Mouse (Mus musculus): ENCODE data around the gene Wwox. TPM values are rescaled to one million over a fixed set of nuclear protein-coding genes. Genes with fewer than 3 reads are reported as not detected.

Wwox gene
- total and polyA plus RNA-seq, 3 experiments: 7.8 to 11.5 (median 9.1) TPM

DNA sequence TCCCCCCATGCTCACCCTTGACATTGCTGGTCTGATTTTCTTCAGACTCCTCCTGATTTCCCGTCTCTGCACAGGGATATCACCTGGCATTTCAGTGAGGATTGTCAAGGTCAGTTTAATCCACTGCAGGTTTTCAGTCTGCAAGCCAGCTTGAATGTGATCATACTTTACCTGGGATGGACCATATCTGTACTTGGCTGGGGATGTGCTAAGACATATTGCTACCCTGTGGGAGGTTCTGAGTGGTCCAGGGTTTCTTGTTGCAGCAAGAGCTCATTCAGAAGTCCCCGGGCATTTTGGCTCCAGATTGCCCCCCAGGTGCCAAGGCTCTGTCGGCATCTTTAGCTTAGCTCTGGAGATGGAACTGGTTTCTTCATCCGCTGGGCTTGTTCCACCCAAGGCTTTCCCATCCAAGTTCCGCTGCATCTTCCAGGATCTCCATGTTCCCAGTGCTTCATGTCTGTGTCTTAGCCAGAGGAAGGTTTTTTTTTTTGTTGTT is 52.3 kb downstream of the Wwox start:
- Histone ChIP-seq H3K27me3 (replicated peaks) (no peaks in the 10 kb centered on the region), H3K4me1 (ENCODE audit: control insufficient read depth in 1 of 2, insufficient read depth in 2 of 2) (no peaks in the 10 kb centered on the region), H3K4me3 (replicated peaks in 1 of 3; ENCODE audit: low read depth in 2 of 3, low read length in 2 of 3, poor library complexity in 1 of 3) (no peak overlapping the region), H3K79me2 (replicated peaks; ENCODE audit: control insufficient read depth, extremely low read depth, insufficient read depth, poor library complexity, severe bottlenecking) (no peaks in the 10 kb centered on the region), H3K9me3 (replicated peaks; ENCODE audit: low read length) (no peaks in the 10 kb centered on the region), H3K9ac (ENCODE audit: insufficient read depth, low read depth) (no peak overlapping the region), H3K36me3 (replicated peaks in 1 of 2; ENCODE audit: control insufficient read depth in 1 of 2, insufficient read depth in 1 of 2, low read length in 1 of 2) (peaks cover 3 to 54% of the 10 kb centered on the region in 2 experiments), H3K4me2 (ENCODE audit: insufficient read depth, low read depth, poor library complexity, severe bottlenecking) (no peak overlapping the region), H3K27ac (ENCODE audit: insufficient read depth, low read depth) (no peak overlapping the region)
- dilution Hi-C loops (cut with MboI; ENCODE audit: extremely low pct_ligation_motif_present, extremely low pct_unique_long_range_greater_than_20kb, low sequenced_read_pairs): no loop called here
- TF ChIP-seq TBP (conservative IDR thresholded peaks at IDR 0.05; ENCODE audit: low read depth, low read length): no peak
- no peak for TF ChIP-seq JUN (IDR thresholded peaks at IDR 0.05; ENCODE audit: insufficient read depth, low read depth, low read length)
- TF ChIP-seq RCOR1 (conservative IDR thresholded peaks at IDR 0.05; ENCODE audit: low read depth, low read length): no peak
- no peak for TF ChIP-seq ZC3H11A (IDR thresholded peaks at IDR 0.05; ENCODE audit: low read depth, low read length)
- TF ChIP-seq CTCF (conservative IDR thresholded peaks at IDR 0.05 in 1 of 2, IDR thresholded peaks at IDR 0.05 in 1 of 2; ENCODE audit: low read depth in 2 of 2, low read length in 2 of 2): no peak
- TF ChIP-seq UBTF (IDR thresholded peaks at IDR 0.05; ENCODE audit: low read depth, low read length): no peak
- TF ChIP-seq ZMIZ1 (IDR thresholded peaks at IDR 0.05; ENCODE audit: low read depth, low read length): no peak
- TF ChIP-seq TCF12 (IDR thresholded peaks at IDR 0.05; ENCODE audit: low read depth, low read length): no peak
- in situ Hi-C loops (cut with MboI; ENCODE audit: low pct_ligation_motif_present, low pct_unique_long_range_greater_than_20kb, low sequenced_read_pairs): no loop called here
- no peak for DNase-seq (ENCODE audit: extremely low read depth)

DNA sequence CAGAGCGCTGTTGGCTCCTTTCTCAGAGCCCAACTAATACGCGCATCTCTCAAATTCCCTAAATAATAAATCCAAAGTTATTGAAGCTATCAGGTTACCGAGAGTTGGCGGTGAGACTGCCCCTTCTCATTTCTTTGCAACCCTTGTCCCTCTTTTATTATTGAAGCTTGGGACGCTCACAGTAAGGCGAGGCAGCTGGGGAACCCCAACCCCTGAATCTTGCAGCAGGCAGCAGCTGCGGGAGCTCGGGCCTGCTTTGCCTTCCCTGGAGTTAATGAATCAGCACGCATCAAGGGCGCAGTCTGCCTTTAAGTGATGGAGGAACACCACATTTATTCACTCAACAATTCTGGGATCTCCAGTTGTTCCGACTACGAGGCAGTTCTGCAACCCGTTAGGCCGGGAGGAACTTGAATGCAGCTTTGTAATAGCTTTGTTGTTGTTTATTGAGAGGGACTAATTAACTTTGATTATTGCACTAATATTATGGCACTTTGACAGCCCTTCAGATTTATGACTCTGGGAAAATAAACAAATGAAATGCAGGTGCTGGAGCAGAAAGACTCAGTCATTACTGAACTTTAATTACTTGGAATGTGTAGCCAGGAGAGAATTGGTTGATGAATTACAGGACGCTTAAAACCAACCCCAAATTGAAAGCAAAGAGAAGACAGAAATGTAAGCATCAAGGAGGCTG is 60.1 kb downstream of the Wwox start:
- no peak overlapping the region for H3K4me3 ChIP-seq (replicated peaks in 1 of 3; ENCODE audit: low read depth in 2 of 3, low read length in 2 of 3, poor library complexity in 1 of 3)
- H3K4me2 ChIP-seq (ENCODE audit: insufficient read depth, low read depth, poor library complexity, severe bottlenecking): no peak overlapping the region
- H3K79me2 ChIP-seq (replicated peaks; ENCODE audit: control insufficient read depth, extremely low read depth, insufficient read depth, poor library complexity, severe bottlenecking): no peaks in the 10 kb centered on the region
- in situ Hi-C loops (cut with MboI; ENCODE audit: low pct_ligation_motif_present, low pct_unique_long_range_greater_than_20kb, low sequenced_read_pairs) (no loop called here), dilution Hi-C loops (cut with MboI; ENCODE audit: extremely low pct_ligation_motif_present, extremely low pct_unique_long_range_greater_than_20kb, low sequenced_read_pairs) (no loop called here)
- TF ChIP-seq USF1 (IDR thresholded peaks at IDR 0.05; ENCODE audit: low read depth, low read length) (no peak), ZNF384 (IDR thresholded peaks at IDR 0.05; ENCODE audit: low read depth, low read length) (no peak), SIN3A (IDR thresholded peaks at IDR 0.05; ENCODE audit: low read length) (no peak), PAX5 (IDR thresholded peaks at IDR 0.05; ENCODE audit: low read length) (no peak), ZC3H11A (IDR thresholded peaks at IDR 0.05; ENCODE audit: low read depth, low read length) (no peak), TBP (conservative IDR thresholded peaks at IDR 0.05; ENCODE audit: low read depth, low read length) (no peak), HCFC1 (IDR thresholded peaks at IDR 0.05; ENCODE audit: low read depth, low read length) (no peak), POLR2AphosphoS2 (IDR thresholded peaks at IDR 0.05; ENCODE audit: low read depth, low read length) (no peak), IRF4 (IDR thresholded peaks at IDR 0.05; ENCODE audit: low read depth, low read length) (no peak), KAT2A (IDR thresholded peaks at IDR 0.05; ENCODE audit: insufficient replicate concordance, low read length) (no peak), CHD2 (IDR thresholded peaks at IDR 0.05; ENCODE audit: low read length) (no peak), SMC3 (IDR thresholded peaks at IDR 0.05; ENCODE audit: low read depth, low read length) (no peak)
- H3K36me3 ChIP-seq (replicated peaks in 1 of 2; ENCODE audit: control insufficient read depth in 1 of 2, insufficient read depth in 1 of 2, low read length in 1 of 2): peaks cover 0 to 39% of the 10 kb centered on the region in 2 experiments
- DNase-seq (ENCODE audit: extremely low read depth): no peak
- H3K27ac ChIP-seq (ENCODE audit: insufficient read depth, low read depth): no peak overlapping the region
- H3K9ac ChIP-seq (ENCODE audit: insufficient read depth, low read depth): no peak overlapping the region
- H3K4me1 ChIP-seq (ENCODE audit: control insufficient read depth in 1 of 2, insufficient read depth in 2 of 2): peaks cover 0 to 17% of the 10 kb centered on the region in 2 experiments; a peak in 1 of 4 replicates
- no peaks in the 10 kb centered on the region for H3K9me3 ChIP-seq (replicated peaks; ENCODE audit: low read length)
- H3K27me3 ChIP-seq (replicated peaks): no peaks in the 10 kb centered on the region
